Mouse (Mus musculus) hindbrain, embryonic 14.5 days (tissue): ENCODE results near the gene Plk5. TPM values are rescaled to one million over a fixed set of nuclear protein-coding genes. Genes with fewer than 3 reads are reported as not detected.

Experiments used
- ATAC-seq: fragments of 200-750 bp; cut with Nextera tagmentation; 2 replicates; pipeline ENCODE4 v1.8.0; 2017; ENCODE audit warnings: moderate number of reproducible peaks, mild to moderate bottlenecking, moderate TSS enrichment, moderate library complexity; ENCODE audit not compliant: low FRiP score
- DNase-seq: peaks from one replicate; pipeline ENCODE4 v3.0.0-alpha.2; 2015; ENCODE audit warnings: low spot score
- H3K27ac ChIP-seq: fragments of 300-500 bp; sonication (generic); 2 replicates; pipeline ENCODE4 v1.5.1; 2014; ENCODE audit warnings: mild to moderate bottlenecking, moderate library complexity
- H3K27me3 ChIP-seq: fragments of 300-500 bp; sonication (generic); 2 replicates; pipeline ENCODE4 v1.6.1; 2014; ENCODE audit warnings: mild to moderate bottlenecking, low read length, mixed read lengths; ENCODE audit not compliant: control insufficient read depth, insufficient read depth
- H3K36me3 ChIP-seq: fragments of 300-500 bp; sonication (generic); replicated peaks from 2 replicates; pipeline ENCODE4 v1.6.1; 2014; ENCODE audit not compliant: control insufficient read depth, insufficient read depth
- H3K4me1 ChIP-seq: fragments of 300-500 bp; sonication (generic); replicated peaks from 2 replicates; pipeline ENCODE4 v1.6.1; 2014; ENCODE audit warnings: antibody characterized with exemption, low read length, mixed read lengths; ENCODE audit not compliant: control insufficient read depth, insufficient read depth
- H3K4me2 ChIP-seq: fragments of 300-500 bp; sonication (generic); replicated peaks from 2 replicates; pipeline ENCODE4 v1.6.1; 2014; ENCODE audit warnings: mild to moderate bottlenecking, moderate library complexity
- H3K4me3 ChIP-seq: fragments of 300-500 bp; sonication (generic); replicated peaks from 2 replicates; pipeline ENCODE4 v1.5.1; 2014; ENCODE audit warnings: mild to moderate bottlenecking, low read length
- H3K9ac ChIP-seq: fragments of 300-500 bp; sonication (generic); 2 replicates; pipeline ENCODE4 v1.6.1; 2014
- H3K9me3 ChIP-seq: fragments of 300-500 bp; sonication (generic); 2 replicates; pipeline ENCODE4 v1.6.1; 2016; ENCODE audit warnings: low read length; ENCODE audit not compliant: control insufficient read depth
- WGBS: fragments of 180-500 bp; shearing (Covaris S2); extraction: QIAGEN DNeasy Blood & Tissue Kit; methylation state at CpG from one replicate; pipeline ENCODE4 v1.1.7; 2014; 5-methylcytosine and 5-hydroxymethylcytosine counted together
- polyA plus RNA-seq: library from polyadenylated mRNA; unstranded; fragments of >200 nt; fragmentation: Nextera tagmentation; extraction: Ambion mirVana; gene quantifications from 2 replicates; pipeline ENCODE4 v1.2.1, GENCODE M21; 2014

Gene Plk5
- polyA plus RNA-seq, 1 experiment from 2014 or later: 3.6 TPM

DNA sequence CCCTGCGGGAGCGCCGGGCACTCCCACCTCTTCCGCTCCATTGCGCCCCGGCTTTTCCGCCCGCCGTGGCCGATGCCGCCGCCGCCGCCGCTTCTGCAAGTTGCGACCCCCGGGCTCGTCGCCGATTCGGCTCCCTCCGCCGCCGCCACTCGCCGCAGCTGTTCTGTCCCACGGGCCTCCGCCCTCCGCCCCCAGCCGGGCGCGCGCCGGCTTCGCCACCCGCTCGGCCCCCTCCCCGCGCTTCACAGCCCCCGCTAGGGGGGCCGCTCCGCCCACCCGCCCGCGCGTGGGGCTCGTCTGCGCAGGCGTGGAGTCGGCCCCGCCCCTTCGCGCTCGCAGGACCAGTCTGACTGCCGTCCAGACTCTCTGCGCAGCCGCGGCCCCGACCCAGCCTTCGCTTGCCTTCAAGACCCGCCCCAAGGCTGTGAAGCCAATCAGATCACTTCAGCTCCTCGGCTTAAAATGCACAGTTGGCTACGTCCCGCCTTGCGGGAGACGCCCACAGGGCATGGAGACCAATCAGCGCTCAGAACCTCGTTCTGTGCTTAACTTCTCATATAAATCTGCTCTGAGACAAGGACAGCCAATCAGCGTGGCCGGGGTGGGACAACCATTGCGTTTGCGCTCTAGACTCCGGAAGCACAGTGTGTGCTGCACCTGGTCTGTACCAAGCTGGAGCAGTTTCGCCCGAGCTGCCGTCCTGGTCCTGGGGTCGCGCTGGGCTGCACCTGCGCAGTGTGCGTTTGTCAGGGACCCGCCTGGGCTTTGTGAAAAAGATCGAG, 43.1 kb downstream of the Plk5 start, which contains the start of gene Mbd3:
Mbd3 (minus strand) TSS at position 360 of the 782 bp plus-strand sequence.
- H3K27me3 ChIP-seq: no peaks in the 10 kb centered on the region
- H3K4me2 ChIP-seq: peak within 1 kb of the TSS; percentile 64
- WGBS: under 1% methylated on average over 73 of the region's 82 CpGs
- peak within 1 kb of the TSS; percentile 99 for H3K27ac ChIP-seq
- ATAC-seq: peak; percentile 96
- H3K9me3 ChIP-seq: no peaks in the 10 kb centered on the region
- peak within 1 kb of the TSS; percentile 91 for H3K9ac ChIP-seq
- DNase-seq: peak; percentile 97
- peak within 1 kb of the TSS; percentile 80 for H3K4me3 ChIP-seq
- peaks cover 24% of the 10 kb centered on the region for H3K4me1 ChIP-seq
- H3K36me3 ChIP-seq: peaks cover 56% of the 10 kb centered on the region

DNA sequence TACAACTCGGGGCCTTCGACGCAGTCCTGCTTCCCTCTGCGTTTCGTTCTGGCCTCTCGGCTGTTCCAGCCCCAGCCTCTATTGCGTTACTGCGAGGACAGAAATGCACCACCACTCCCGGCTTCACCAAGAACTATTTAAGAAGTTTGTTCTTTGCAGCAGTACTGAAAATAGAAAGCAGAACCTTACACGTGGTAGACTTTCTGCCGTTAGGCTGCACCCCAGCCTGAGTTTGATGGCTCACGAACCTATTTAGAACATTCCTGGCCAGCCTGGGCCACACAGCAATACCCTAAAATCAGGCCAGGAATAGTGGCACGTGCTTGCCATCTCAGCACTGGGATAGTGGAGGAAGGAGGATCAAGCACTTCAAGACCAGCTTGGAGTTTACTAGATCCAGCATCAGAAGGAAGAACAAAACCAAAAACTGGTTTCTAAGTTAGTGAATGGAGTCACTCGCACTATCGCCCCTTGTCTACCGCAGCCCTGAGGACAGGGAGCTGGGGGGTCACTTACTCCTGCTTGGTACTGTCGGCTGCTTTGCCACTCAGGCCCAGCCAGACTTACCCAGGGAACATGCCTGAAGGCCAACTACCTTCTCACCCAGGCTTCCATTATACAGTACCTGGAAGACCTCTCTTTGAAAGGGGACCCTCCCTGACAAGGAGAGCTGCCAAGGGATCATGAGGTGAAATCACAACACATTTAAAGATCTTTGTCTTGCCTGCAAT, 43.9 kb downstream of the Plk5 start:
- Histone ChIP-seq H3K27me3 (no peaks in the 10 kb centered on the region), H3K9me3 (no peaks in the 10 kb centered on the region), H3K9ac (peak overlapping the region; percentile 54), H3K4me2 (peak overlapping the region; percentile 64), H3K4me1 (peaks cover 28% of the 10 kb centered on the region), H3K4me3 (peak overlapping the region; percentile 80), H3K36me3 (peaks cover 48% of the 10 kb centered on the region), H3K27ac (peak overlapping the region; percentile 84)
- 13% methylated on average over 17 of the region's 17 CpGs for WGBS
- DNase-seq: no peak
- ATAC-seq: no peak

DNA sequence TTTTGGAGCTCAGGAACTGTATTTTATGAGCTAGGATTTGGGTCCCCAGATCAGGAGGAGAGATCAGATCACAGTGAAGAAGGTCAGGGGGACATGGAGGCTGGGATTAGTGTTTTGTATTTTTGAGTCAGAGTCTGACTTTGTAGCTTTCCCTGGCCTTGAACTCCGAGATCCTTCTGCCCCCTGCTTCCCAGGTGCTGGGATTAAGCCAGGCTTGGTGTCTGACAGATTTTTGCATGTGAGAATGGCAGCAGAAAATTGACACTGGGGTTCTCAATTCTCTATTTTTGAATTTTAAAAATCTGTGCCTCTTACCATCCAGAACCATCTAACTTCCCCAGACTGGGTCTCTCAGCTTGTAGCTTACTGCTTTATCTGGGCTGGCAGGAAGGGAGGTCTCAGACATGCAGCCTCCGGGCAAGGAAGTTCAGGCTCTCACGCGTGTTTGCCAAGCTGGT, 44.5 kb downstream of the Plk5 start:
- peaks cover 42% of the 10 kb centered on the region for H3K36me3 ChIP-seq
- ATAC-seq (no peak), DNase-seq (no peak)
- WGBS: 87% methylated on average over 4 of the region's 4 CpGs
- peak overlapping the region; percentile 64 for H3K4me2 ChIP-seq
- no peaks in the 10 kb centered on the region for H3K9me3 ChIP-seq
- peak overlapping the region; percentile 54 for H3K9ac ChIP-seq
- H3K4me1 ChIP-seq: peaks cover 34% of the 10 kb centered on the region
- peak overlapping the region; percentile 84; the same call in 1 of the 2 replicates for H3K27ac ChIP-seq
- H3K4me3 ChIP-seq: peak overlapping the region; percentile 80; the same call in 1 of the 2 replicates
- H3K27me3 ChIP-seq: no peaks in the 10 kb centered on the region

DNA sequence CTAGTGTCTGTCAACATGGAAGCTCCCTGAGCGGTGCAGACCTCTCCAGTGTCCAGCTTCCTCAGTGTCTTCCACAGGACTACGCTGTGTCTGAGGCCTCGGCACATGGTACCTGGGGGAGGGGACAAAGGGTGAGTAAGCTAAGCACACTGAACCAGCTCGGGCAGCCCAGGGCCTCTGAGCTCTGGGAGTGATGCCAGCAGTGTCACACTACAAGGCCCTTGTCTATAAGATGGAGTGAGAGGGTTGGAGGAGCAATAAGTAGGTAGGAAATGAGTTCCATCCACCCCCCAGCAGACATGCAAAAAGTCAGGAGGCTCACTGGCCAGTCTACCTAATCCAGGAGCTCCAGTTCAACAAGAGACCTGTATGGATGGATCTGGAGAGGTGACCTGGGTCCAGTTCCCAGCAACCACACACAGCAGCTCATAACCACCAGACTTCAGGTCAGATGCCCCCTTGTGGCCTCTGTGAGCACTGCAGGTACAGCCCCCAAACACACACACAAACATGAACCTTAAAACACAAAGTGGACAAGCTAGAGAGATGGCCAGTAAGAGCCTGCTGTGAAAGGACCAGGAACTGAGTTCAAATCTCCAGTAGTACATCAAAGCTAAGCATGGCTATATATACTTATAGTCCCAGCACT, 46.9 kb downstream of the Plk5 start:
- H3K9me3 ChIP-seq: no peaks in the 10 kb centered on the region
- H3K27ac ChIP-seq: no peak overlapping the region
- no peaks in the 10 kb centered on the region for H3K27me3 ChIP-seq
- no peak overlapping the region for H3K9ac ChIP-seq
- H3K4me2 ChIP-seq: no peak overlapping the region
- H3K4me3 ChIP-seq: no peak overlapping the region
- peaks cover 31% of the 10 kb centered on the region for H3K4me1 ChIP-seq
- peaks cover 34% of the 10 kb centered on the region for H3K36me3 ChIP-seq
- 97% methylated on average over 4 of the region's 4 CpGs for WGBS
- ATAC-seq: no peak
- DNase-seq: no peak

DNA sequence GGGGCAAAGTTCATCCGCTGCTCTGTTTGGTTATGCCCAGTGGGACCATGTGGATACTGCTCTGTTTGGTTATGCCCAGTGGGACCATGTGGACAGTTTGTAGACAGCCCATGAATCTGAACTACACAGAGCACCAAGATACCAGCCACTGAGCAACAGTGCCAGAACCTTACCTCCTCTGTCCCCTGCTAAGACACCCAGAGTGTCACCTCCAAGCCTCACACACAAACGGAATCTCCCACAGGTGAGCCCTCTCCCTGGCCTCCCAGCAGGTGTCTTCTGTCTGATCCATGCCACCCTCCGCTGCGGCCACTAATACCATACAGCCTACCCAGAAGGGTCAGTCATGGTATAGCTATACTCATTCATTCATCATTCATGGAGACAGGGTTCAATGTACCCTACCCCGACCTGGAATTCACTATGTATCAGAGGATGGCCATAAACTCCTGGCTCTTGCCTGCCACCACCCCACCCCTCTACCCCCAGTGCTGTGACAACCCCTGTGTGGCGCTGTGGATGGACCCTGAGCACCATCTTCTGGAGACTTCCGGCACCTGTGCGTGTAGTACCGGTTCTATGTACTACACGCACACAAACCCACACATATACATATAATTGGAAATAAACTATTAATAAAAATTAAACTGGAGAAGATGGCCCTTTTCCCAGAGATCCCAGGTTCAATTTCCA, 49.4 kb downstream of the Plk5 start:
- Histone ChIP-seq H3K36me3 (peaks cover 45% of the 10 kb centered on the region), H3K27ac (no peak overlapping the region), H3K27me3 (no peaks in the 10 kb centered on the region)

DNA sequence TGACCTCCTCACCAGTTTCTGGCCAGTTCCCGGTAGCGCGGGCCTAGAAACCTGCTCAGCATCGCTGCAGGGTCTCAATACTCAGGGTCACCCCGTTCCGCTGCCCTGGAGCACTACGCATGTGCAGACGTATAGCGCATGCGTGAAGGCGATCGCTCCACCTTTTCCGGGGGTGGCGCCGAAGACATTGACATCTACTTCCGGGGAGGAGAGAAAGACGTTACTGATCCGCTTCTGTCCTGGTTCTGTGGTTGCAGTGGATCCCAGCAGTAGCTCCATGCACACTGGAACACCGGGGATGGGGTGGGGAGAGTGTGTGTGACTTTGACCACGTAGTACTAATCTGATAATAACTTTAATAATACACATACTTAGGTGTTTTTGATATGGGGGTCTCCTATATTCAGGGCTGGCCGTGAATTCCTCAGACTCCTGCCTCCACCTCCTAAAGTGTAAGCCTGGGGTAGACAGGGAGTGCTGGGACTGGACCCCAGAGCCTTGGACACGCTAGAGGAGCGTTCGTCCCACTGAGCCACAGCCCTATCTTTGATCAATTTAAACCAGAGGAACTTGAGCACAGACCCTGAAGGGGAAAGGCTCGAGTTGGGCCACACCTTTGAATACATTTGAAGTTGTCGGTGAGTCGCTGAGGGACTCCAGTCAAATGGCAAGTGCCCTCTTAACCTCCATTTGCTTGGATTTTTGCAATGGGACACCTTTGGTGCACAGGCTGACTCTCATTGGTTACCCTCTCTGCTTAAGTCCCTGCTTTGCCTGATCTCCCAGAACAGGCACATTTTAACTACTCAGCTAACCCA, 50.6 kb downstream of the Plk5 start, which contains the start of gene Uqcr11:
Uqcr11 (minus strand) TSS at position 147 of the 818 bp plus-strand sequence.
- no peaks in the 10 kb centered on the region for H3K9me3 ChIP-seq
- 2% methylated on average over 27 of the region's 27 CpGs for WGBS
- DNase-seq (peak; percentile 93), ATAC-seq (peak; percentile 83)
- peaks cover 46% of the 10 kb centered on the region for H3K36me3 ChIP-seq
- peak within 1 kb of the TSS; percentile 76 for H3K4me3 ChIP-seq
- H3K27me3 ChIP-seq: no peaks in the 10 kb centered on the region
- H3K4me1 ChIP-seq: peaks cover 21% of the 10 kb centered on the region
- peak within 1 kb of the TSS; percentile 88 for H3K27ac ChIP-seq
- H3K9ac ChIP-seq: peak within 1 kb of the TSS; percentile 89
- H3K4me2 ChIP-seq: peak within 1 kb of the TSS; percentile 96

More for the DNA sequence above, 49.4 kb downstream of the Plk5 start:
- Histone ChIP-seq H3K9ac (peak overlapping the region; percentile 89), H3K4me2 (peak overlapping the region; percentile 96), H3K4me3 (peak overlapping the region; percentile 76), H3K4me1 (peaks cover 23% of the 10 kb centered on the region), H3K9me3 (no peaks in the 10 kb centered on the region)
- 62% methylated on average over 10 of the region's 10 CpGs for WGBS
- no peak for ATAC-seq
- DNase-seq: no peak

DNA sequence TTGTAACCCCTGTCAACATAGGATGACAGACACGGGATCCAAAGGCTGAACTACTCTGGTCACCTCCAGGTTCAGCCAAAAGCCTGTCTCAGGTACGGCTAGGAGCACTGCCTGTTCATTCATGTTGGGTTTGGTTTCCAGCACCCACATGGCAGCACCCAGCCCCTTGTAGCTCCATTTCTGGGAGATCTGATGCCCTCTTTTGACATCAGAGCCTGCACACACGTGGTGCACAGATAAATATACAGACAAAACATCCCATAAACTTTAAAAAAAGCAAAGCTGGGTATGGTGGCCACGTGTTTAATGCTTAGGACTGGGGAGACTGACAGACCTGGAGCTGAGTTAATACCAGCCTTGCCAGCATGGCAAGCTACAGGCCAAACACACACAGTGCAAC, 51.7 kb downstream of the Plk5 start:
- Histone ChIP-seq H3K9ac (no peak overlapping the region), H3K36me3 (peaks cover 46% of the 10 kb centered on the region)
- WGBS: 55% methylated on average over 4 of the region's 4 CpGs

More for the DNA sequence above, 51.7 kb downstream of the Plk5 start:
- H3K9me3 ChIP-seq: no peaks in the 10 kb centered on the region
- no peak overlapping the region for H3K4me2 ChIP-seq
- H3K4me1 ChIP-seq: peaks cover 21% of the 10 kb centered on the region
- no peak for ATAC-seq
- no peak overlapping the region for H3K27ac ChIP-seq
- no peak for DNase-seq
- no peak overlapping the region for H3K4me3 ChIP-seq
- H3K27me3 ChIP-seq: no peaks in the 10 kb centered on the region
